Mouse (Mus musculus) hindbrain, embryonic 11.5 days (tissue): ENCODE measurements around the gene Cdc42bpg. TPM values are rescaled to one million over a fixed set of nuclear protein-coding genes. Genes with fewer than 3 reads are reported as not detected.

Source experiments
- ATAC-seq: fragments of 200-750 bp; cut with Nextera tagmentation; 2 replicates; pipeline ENCODE4 v1.8.0; 2017; ENCODE audit warnings: mild to moderate bottlenecking, moderate TSS enrichment, moderate library complexity; ENCODE audit not compliant: low FRiP score
- DNase-seq: peaks from one replicate; pipeline ENCODE4 v3.0.0-alpha.2; 2015; ENCODE audit warnings: low spot score
- H3K27ac ChIP-seq: fragments of 300-500 bp; sonication (generic); 2 replicates; pipeline ENCODE4 v1.5.1; 2014; ENCODE audit warnings: mild to moderate bottlenecking, low read depth, low read length
- H3K27me3 ChIP-seq: fragments of 300-500 bp; sonication (generic); 2 replicates; pipeline ENCODE4 v1.6.1; 2014; ENCODE audit warnings: mild to moderate bottlenecking, low read length, moderate library complexity, mixed read lengths; ENCODE audit not compliant: control insufficient read depth, insufficient read depth
- H3K36me3 ChIP-seq: fragments of 300-500 bp; sonication (generic); 2 replicates; pipeline ENCODE4 v1.6.1; 2014; ENCODE audit warnings: mild to moderate bottlenecking, low read length, moderate library complexity, mixed read lengths; ENCODE audit not compliant: control insufficient read depth, insufficient read depth
- H3K4me1 ChIP-seq: fragments of 300-500 bp; sonication (generic); replicated peaks from 2 replicates; pipeline ENCODE4 v1.6.1; 2014; ENCODE audit warnings: low read length, mixed read lengths; ENCODE audit not compliant: control insufficient read depth, insufficient read depth
- H3K4me2 ChIP-seq: fragments of 300-500 bp; sonication (generic); replicated peaks from 2 replicates; pipeline ENCODE4 v1.6.1; 2014; ENCODE audit warnings: mild to moderate bottlenecking, low read depth, low read length
- H3K4me3 ChIP-seq: fragments of 300-500 bp; sonication (generic); 2 replicates; pipeline ENCODE4 v1.5.1; 2014; ENCODE audit warnings: low read depth, low read length
- H3K9ac ChIP-seq: fragments of 300-500 bp; sonication (generic); 2 replicates; pipeline ENCODE4 v1.6.1; 2014; ENCODE audit warnings: low read depth, low read length
- H3K9me3 ChIP-seq: fragments of 300-500 bp; sonication (generic); 2 replicates; pipeline ENCODE4 v1.6.1; 2016; ENCODE audit warnings: low read length; ENCODE audit not compliant: control insufficient read depth
- WGBS: fragments of 180-500 bp; shearing (Covaris S2); extraction: QIAGEN DNeasy Blood & Tissue Kit; methylation state at CpG from one replicate; pipeline ENCODE4 v1.1.7; 2014; 5-methylcytosine and 5-hydroxymethylcytosine counted together
- polyA plus RNA-seq: library from polyadenylated mRNA; unstranded; fragments of >200 nt; fragmentation: Nextera tagmentation; extraction: Ambion mirVana; gene quantifications from 2 replicates; pipeline ENCODE4 v1.2.1, GENCODE M21; 2014

The Cdc42bpg gene
- polyA plus RNA-seq, 1 experiment from 2014 or later, result 0.82 TPM

DNA sequence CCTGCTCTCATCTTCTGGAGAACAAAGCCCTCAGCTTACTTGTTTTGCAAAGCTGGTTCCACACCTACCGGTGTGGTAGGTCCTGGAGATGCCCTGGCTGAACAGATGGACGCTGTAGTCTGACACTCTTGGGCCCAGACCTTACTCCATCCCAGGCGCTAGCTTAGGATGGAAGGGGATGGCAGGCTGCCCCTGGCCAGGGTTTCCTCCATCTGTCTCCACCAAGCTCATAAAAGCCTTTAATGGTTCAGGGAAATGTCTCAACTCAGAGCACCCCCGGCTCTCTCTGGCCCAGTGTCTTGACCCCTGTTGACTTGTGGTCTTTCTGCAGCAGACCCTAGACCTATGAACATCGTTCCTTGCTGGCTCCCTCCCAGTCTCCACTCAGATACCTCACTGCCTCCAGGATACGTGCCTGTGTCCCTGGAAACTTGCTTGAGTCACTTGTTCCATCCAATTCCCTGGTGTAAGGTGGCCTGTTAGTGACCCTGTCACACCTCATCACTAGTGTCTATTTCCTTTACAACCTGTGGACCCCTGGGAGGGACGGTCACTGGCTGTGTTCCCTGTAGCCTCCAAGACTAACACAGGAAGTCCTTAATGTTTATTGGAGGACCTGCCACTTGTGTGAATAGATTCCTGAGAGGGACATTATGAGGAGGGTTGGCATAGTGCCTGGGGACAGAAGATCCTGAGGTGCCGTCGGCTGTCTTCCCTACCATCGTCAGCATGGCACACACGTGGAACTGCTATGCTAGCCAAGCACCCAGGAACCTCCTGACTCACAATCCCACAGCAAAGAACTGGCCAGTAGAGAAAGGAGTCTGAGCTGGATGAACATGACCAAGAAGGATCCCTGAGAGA, 38.7 kb upstream of the Cdc42bpg start:
- no peak for ATAC-seq
- WGBS, result 75% methylated on average over 11 of the region's 11 CpGs
- Histone ChIP-seq H3K9ac (no peak overlapping the region), H3K4me3 (no peak overlapping the region), H3K4me2 (no peak overlapping the region), H3K9me3 (no peaks in the 10 kb centered on the region), H3K27ac (no peak overlapping the region), H3K27me3 (no peaks in the 10 kb centered on the region), H3K4me1 (no peaks in the 10 kb centered on the region), H3K36me3 (no peaks in the 10 kb centered on the region)
- no peak for DNase-seq

DNA sequence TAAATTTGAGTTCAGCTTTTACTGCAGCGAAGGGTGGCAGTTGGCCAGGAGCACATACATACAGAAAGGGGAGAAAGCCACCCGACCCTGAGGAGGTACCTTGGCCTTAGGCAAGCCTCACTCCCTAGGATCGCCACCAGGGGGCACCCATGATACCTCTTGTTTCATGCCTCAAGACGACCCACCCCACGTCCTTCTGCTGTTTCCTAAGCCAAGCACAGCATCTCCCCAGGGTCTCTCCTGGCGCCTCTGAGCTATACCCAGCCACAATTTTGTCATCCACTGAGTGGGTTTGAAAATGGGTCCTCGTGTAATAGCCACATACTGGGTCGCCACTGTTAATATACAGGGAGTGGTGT, 38.1 kb upstream of the Cdc42bpg start:
- ATAC-seq (no peak), DNase-seq (peak; percentile 94)
- Histone ChIP-seq H3K27ac (no peak overlapping the region), H3K9me3 (no peaks in the 10 kb centered on the region), H3K27me3 (no peaks in the 10 kb centered on the region), H3K4me1 (no peaks in the 10 kb centered on the region), H3K9ac (no peak overlapping the region), H3K4me3 (no peak overlapping the region), H3K4me2 (no peak overlapping the region), H3K36me3 (no peaks in the 10 kb centered on the region)
- 17% methylated on average over 8 of the region's 8 CpGs for WGBS

DNA sequence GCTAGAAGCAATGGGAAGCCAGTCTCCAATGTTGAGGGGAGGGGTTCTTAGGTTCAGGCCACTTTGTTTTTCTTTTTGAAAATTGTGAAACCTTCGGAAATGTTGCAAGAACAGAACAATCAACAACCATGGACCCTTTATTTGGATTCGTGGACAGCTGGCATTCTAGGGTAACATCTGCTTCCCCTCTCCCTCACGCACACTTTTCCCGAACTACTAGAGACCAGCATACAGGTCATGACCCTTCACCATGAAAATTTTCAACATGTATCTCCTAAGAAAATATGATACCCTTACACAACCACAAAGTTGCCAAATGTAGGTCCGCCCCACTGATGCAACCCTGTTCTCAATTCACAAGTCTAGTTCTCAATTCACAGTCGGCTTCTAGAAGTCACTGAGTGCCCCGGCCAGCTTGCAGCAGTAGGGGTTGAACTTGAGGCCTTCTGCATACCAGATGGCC, 37.6 kb upstream of the Cdc42bpg start:
- Histone ChIP-seq H3K4me1 (no peaks in the 10 kb centered on the region), H3K36me3 (no peaks in the 10 kb centered on the region), H3K27me3 (no peaks in the 10 kb centered on the region), H3K4me3 (no peak overlapping the region), H3K9ac (no peak overlapping the region), H3K27ac (no peak overlapping the region), H3K9me3 (no peaks in the 10 kb centered on the region), H3K4me2 (no peak overlapping the region)
- DNase-seq, result no peak
- WGBS, result 82% methylated on average over 7 of the region's 7 CpGs
- ATAC-seq, result no peak

DNA sequence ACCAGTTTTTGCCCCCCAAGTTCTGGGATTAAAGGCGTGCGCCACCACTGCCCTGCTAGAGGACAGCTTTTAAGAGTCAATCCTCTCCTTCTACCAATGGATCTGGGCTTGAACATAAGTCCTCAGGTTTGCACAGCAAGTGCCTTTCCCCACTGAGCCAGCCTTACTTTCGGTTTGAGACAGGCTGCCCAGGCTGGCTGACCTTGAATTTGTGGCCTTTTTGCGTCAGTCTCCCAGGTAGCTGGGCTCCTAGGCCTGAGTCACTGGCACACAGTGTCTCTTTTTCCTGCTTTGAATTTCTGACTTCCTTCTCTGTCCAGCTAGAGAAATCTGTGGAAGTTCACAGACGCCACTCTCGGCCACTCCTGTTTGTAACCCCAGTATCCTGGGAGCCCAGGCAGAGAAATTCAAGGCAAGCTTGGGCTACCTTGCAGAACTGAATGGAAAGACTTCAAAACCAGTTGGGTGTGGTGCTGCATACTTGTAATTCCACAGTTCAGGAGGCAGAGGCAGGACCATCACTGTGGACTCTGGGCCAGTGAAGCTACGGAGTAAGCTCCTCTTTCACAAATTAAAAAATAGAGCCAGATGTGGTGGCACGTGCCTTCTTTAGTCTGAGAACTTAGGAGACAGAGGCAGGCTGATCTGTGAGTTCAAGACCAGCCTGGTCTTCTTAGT, 36.3 kb upstream of the Cdc42bpg start:
- H3K4me2 ChIP-seq, result no peak overlapping the region
- no peaks in the 10 kb centered on the region for H3K9me3 ChIP-seq
- H3K4me3 ChIP-seq, result no peak overlapping the region
- no peak overlapping the region for H3K9ac ChIP-seq
- no peaks in the 10 kb centered on the region for H3K36me3 ChIP-seq
- H3K4me1 ChIP-seq, result no peaks in the 10 kb centered on the region
- 89% methylated on average over 8 of the region's 8 CpGs for WGBS
- no peaks in the 10 kb centered on the region for H3K27me3 ChIP-seq
- ATAC-seq (no peak), DNase-seq (no peak)
- no peak overlapping the region for H3K27ac ChIP-seq

DNA sequence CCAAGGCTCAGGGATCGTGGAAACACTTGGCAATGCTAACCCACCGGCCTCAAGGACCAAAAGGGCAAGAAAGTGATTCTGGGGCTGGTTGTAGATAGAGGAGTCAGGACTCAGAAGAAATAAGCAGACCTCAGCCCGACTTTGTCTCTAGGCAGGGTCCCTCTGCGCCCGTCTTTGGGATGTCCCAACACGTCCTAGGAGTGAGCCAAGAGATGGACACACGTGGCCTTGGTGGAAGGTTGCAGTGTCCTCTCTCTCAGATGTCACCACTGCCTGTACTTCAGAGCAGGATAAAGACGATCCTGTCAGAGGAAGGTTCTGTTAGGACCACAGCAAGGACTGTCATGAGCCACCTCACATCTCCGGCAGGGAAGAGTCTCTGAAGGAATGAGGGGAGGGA, 35.6 kb upstream of the Cdc42bpg start:
- H3K9ac ChIP-seq, result 0 out of 2 replicates have a peak overlapping the region, but pooled peaks have one; percentile 16
- no peak overlapping the region for H3K4me3 ChIP-seq
- H3K9me3 ChIP-seq, result no peaks in the 10 kb centered on the region
- ATAC-seq (no peak), DNase-seq (no peak)
- no peak overlapping the region for H3K4me2 ChIP-seq
- no peak overlapping the region for H3K27ac ChIP-seq
- no peaks in the 10 kb centered on the region for H3K4me1 ChIP-seq
- no peaks in the 10 kb centered on the region for H3K27me3 ChIP-seq
- H3K36me3 ChIP-seq, result no peaks in the 10 kb centered on the region
- 63% methylated on average over 9 of the region's 9 CpGs for WGBS

DNA sequence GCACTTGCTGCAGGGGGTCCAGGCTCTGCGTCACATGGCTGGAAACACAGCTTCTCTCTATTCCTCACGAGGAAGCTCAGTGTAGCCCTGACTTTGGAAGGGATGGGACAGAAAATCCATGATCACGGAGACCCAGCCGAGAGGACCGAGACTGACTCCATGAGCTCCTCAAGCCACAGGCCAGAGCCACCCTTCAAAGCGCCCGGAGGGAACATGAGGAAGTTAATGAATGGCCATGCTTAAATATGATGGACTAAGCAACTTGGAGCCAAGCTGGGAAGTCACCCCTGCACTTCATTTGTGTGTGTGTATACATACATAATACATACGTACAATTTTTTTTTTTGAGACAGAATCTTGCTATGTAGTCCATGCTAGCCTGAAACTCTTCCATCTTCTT, 35.0 kb upstream of the Cdc42bpg start:
- Histone ChIP-seq H3K9me3 (no peaks in the 10 kb centered on the region), H3K36me3 (no peaks in the 10 kb centered on the region), H3K9ac (0 out of 2 replicates have a peak overlapping the region, but pooled peaks have one; percentile 16), H3K4me2 (no peak overlapping the region), H3K27me3 (no peaks in the 10 kb centered on the region), H3K4me3 (no peak overlapping the region), H3K27ac (no peak overlapping the region), H3K4me1 (no peaks in the 10 kb centered on the region)
- 32% methylated on average over 8 of the region's 8 CpGs for WGBS
- ATAC-seq, result no peak
- DNase-seq, result no peak

DNA sequence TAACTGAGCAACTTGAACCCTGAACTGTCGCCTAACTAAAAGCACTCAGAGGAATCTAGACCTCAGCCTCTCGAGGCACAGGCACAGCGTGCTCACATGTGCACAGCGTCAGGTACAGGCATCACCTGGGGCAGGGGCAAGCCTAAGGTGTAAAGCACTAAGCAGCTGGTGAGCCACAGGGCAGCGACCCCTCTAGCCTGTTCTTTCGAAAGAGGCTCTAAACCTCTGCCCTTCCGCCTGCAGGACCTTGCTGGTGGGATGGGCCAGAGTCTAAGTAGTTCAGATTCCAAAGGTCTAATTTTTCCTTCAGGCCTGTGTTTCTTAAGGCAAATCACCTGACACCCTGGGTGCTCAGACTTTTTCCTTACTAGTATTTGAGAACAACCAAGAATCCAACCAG, 34.2 kb upstream of the Cdc42bpg start:
- no peak overlapping the region for H3K9ac ChIP-seq

DNA sequence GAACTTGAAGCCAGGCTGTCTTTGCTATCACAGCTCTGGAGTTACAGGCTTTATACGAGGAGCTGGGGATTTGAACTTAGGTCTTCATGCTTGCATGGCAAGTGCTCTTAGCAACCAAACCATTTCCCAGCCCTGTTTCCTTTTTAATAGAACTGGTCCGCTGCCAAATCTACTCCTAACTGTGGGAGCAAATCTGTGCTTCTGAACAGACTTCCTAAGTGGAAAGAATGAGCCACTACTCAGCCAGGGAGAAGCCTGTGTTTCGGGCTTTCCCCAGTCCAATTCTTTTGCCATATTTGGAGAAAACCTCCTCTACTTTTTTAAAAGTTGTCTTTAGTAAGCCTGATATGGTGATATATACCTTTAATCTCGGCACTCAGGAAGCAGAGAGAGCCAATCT, 33.5 kb upstream of the Cdc42bpg start:
- no peaks in the 10 kb centered on the region for H3K4me1 ChIP-seq
- no peak overlapping the region for H3K27ac ChIP-seq
- WGBS, result 82% methylated on average over 4 of the region's 4 CpGs
- no peak overlapping the region for H3K9ac ChIP-seq
- H3K36me3 ChIP-seq, result no peaks in the 10 kb centered on the region
- H3K4me2 ChIP-seq, result no peak overlapping the region
- DNase-seq (no peak), ATAC-seq (no peak)
- H3K27me3 ChIP-seq, result no peaks in the 10 kb centered on the region
- no peaks in the 10 kb centered on the region for H3K9me3 ChIP-seq
- no peak overlapping the region for H3K4me3 ChIP-seq

More for the DNA sequence above, 34.2 kb upstream of the Cdc42bpg start:
- Histone ChIP-seq H3K27me3 (no peaks in the 10 kb centered on the region), H3K36me3 (no peaks in the 10 kb centered on the region), H3K4me2 (no peak overlapping the region), H3K9me3 (no peaks in the 10 kb centered on the region), H3K4me1 (no peaks in the 10 kb centered on the region), H3K27ac (no peak overlapping the region), H3K4me3 (no peak overlapping the region)
- WGBS, result 66% methylated on average over 7 of the region's 7 CpGs
- ATAC-seq, result no peak
- DNase-seq, result no peak

DNA sequence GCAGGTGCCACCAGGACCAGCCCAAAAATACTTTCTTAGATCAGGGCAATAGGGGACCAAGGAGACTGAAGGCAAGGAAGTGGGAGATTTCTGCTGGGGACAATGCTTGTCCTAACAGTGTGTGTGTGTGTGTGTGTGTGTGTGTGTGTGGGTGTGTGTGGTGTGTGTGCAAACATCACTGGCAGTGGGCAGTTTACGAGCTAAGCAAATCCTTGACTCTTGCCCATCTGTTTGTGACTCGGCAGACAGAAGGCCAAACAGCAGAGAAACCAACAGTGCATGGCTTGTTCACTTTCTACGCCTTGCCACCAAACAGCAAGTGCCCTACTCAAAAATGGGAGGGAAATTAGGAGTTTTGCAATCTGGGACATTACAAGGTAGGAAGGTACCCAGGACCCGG, 32.7 kb upstream of the Cdc42bpg start:
- H3K27me3 ChIP-seq, result no peaks in the 10 kb centered on the region
- no peaks in the 10 kb centered on the region for H3K36me3 ChIP-seq
- H3K4me1 ChIP-seq, result peaks cover 5% of the 10 kb centered on the region; the same call in 1 of the 2 replicates
- no peak for ATAC-seq
- H3K4me2 ChIP-seq, result no peak overlapping the region
- no peak overlapping the region for H3K27ac ChIP-seq
- 92% methylated on average over 4 of the region's 4 CpGs for WGBS
- no peak overlapping the region for H3K9ac ChIP-seq
- DNase-seq, result no peak
- H3K4me3 ChIP-seq, result no peak overlapping the region
- no peaks in the 10 kb centered on the region for H3K9me3 ChIP-seq
